Mouse (Mus musculus): ENCODE results near the gene Ccdc188.

Gene Ccdc188

DNA sequence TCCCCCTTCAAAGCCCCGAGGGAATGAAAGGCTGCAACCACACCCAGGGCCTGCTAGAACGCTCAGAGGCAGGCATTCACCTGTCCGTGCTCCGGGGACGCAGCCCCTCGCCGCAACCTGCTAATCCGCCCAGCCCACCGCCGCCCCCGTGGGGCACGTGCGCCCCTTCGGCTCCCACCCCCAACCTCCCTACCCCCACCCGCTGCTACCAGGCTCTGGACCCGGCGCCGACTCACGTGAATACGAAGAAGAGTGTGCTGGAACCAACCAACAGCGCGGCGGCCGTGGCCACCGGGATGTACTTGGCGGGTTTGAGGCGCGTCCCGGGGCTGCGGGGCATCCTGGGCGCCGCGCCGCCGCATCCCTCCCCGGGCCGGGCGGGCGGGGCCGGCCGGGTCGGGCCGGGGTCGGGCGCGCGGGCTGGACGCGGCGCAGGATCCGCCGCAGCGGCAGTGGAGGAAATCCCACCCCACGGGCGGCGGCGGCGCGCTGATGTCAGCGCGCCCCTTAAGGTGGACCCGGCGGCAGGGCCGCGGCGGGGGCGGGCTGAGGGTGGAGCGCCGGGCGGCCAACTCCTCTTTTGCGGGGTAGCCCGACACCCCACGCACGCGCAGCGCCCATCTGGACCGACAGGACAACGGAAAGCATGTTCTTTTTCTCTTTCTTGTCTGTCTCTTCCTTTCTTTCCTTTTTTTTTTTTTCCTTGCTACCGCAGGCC lies 17.2 kb downstream of the Ccdc188 start, which contains the start of gene Zdhhc8:
Gene Zdhhc8, minus strand, starts transcription at position 466 of the 718 bp plus-strand sequence.
- peak; percentile 89 to 90 for DNase-seq (ENCODE audit: low spot score in 2 of 2)

DNA sequence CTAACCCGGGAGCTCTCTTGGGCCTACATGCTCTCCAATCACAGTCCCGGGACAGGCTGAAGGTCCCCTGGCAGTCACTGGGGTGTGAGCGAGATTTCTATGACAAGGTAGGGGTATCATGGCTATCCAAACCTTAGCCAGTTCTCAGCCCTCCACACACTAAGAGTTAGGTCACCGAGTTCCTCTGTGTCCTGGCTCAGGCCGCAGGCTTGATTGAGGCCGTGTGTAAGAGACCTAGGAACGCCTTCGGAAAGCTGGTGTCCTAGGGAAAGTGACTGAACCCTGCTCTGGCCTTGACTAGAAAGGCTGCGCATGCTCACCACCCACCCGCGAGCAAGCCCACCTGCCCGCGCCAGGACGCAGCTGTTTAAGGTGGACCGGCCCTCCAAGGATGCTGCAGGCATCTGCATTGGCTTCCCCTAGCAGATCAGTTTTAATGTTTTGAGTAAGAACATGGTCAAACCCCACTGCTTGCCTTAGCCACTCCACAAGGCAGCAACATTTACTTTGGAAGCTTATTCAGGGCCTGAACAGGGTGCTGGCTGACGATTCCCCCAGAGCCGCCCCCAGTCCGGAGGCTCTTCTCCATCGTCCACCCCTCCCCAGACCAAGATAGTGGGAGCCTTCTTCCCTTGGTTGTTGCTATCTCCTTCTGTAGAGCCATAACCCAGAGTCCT lies 17.8 kb downstream of the Ccdc188 start:
- DNase-seq (ENCODE audit: low spot score in 2 of 2) = peak; percentile 86 to 87

DNA sequence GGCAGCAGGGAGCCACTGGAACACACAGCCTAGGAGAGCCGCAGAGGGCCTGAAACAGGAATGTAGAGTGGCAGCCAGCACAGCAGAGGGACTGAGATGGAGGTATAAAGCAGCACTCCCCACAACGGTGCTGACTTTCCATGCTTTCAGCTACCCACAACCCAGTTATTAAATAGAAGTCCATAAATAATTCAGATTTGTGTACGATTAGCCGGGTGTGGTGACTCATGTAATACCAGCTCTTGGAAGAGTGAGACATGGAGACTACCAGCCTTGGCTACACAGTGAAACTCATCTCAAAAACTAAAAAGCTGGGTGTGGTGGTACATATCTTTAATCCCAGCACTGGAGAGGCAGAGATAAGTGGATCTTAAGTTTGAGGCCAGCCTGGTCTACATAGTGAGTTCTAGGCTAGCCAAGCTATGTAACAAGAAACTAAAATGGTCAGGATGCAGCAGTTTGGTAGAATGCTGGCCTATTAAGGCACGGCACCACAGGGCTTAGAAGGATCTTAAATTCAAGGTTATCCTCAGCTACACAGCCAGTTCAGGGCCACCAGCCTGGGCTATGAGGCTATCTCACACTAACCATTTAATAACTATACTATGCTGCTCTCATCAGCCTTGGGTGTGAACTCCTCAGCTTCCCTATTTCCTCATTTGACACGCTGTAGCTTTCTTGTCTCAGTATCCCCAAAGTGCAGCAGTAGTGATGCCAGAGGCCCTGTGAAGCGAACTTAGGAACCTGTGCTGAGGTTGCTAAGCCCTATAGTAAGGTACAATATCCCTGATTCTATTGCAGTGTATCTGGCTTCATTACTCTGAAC lies 19.2 kb downstream of the Ccdc188 start:
- peak in 1 of 2 experiments; percentile 35 for DNase-seq (ENCODE audit: low spot score in 2 of 2)

DNA sequence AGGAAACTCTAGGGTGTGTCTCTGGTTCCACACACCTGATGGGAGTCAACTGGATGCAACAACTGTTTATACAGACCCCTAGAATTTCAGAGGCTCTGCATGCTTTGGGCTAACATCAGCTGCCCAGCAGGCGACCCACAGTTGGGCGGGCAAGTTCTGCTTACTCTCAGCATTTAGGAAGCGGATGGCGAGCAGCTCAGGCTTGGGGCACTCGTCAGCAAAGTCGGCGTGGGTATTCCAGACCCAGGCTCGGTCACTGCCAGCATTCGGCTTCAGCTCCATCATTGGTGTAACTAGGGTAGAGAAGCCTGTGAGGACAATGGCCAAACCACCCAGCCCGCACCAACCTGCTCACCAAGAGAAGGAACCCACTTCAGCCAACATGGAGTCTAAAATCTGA lies 23.9 kb downstream of the Ccdc188 start:
- peak in 1 of 2 experiments; percentile 34 for DNase-seq (ENCODE audit: low spot score in 2 of 2)

DNA sequence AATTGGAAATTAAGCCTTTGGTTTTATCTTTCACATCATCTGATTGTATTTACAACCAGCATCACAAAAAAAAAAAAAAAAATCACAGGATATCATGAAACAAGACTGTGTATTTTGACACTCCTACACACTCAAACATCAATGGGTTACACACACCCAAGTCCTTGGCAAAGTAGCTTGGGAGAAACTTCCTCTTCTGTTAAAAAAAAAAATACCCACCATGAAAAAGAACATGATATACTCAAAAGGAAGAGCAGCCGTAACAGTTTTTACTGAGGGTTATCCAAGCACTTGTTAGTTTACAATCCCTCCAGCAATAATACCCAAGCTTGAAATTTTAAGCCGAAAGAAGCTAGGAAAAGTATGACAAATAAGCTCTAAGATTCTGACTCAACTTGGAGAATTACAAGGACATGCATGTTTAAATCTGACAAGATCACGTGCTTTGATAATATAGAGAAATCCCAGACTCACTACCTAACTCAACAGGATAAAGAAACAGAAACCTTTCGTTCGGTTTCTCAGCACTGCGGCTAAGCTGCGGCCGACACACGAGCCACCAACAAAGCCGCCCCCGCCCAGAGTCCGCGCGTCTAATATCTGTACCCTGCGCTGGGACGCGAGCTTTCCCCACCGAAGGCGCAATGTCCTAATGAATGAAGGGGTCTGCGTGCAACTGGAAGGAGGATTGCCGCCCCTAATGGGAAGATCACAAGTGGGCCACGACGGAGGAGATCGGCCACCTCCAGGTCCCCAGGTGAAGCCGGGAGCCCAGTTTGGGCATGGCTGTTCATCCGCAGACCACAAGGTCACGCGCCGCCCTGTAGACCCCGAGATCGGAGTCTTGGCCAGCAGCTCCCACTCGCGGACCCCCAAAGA lies 30.1 kb downstream of the Ccdc188 start:
- no peak for DNase-seq (ENCODE audit: low spot score in 2 of 2)

DNA sequence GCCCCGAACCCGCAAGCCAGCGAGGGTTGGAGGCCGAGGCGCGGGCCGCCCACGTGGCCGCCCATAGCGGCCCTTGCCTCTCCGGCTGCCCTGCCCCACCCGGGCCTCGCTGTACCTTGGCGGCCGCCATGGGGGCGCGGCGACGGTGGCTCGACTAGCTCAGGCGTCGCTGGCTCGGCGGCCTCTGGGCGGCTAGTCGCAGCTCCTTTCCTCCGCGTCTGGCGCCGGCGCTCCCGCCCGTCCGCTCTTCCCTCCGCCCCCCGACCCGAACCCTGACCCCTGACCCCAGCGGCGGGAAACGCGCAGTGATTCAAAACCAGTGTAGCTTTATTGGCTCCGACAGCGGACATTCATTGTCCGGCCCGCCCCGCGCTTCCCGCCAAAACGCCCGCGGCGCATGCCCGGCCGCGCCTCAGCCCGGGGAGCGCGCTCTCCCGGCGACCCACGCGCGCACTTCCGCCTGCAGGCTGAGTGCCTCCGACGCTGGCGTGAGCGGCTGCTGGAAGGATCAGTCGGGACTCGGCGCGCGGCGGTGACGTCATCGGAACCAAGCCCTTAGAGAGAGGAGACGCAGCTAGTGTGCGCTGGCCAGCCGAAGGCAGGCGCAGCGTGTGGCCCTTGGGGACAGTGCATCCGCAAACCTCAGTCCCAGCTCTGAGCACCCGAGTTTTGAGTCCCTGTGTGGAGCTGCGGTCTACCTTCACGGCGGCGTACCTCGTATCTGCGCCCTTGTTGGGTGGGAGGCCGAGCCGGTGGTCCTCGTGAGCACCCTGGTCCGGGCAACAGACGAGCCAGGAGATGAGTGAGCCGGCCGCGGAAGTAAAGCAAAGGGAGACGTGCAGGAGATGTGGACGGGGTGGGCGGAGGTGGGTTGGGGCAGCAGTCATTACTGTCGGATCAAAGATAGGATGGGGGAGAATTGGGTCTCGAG lies 31.0 kb downstream of the Ccdc188 start, which contains the start of the genes Trmt2a and Ranbp1:
Gene Trmt2a, plus strand, starts transcription at position 247 of the 931 bp plus-strand sequence.
Gene Ranbp1, minus strand, starts transcription at position 300 of the 931 bp plus-strand sequence.
- DNase-seq (ENCODE audit: low spot score in 2 of 2) = peak; percentile 99 to 100

DNA sequence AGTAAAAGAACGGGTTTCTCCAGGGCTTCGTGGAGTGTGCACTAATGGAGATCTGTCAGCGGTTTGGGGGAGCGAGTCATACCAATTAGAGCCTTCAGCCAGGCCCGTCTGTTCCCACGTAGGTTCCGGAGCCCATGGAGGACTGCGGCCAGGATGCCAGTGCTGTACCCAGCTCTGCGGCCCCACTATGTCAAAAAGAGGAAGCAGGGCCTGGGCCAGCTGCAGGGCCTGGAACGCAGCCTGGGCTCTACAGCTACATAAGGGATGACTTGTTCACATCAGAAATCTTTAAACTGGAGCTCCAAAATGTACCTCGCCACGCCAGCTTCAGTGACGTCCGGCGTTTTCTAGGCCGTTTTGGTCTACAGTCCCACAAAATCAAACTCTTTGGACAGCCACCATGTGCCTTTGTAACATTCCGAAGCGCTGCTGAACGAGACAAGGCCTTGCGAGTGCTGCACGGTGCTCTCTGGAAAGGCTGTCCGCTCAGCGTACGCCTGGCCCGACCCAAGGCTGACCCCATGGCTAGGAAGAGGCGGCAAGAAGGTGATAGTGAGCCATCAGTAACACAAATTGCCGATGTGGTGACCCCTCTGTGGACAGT lies 31.8 kb downstream of the Ccdc188 start:
- DNase-seq (ENCODE audit: low spot score in 2 of 2) = peak; percentile 72 to 81

DNA sequence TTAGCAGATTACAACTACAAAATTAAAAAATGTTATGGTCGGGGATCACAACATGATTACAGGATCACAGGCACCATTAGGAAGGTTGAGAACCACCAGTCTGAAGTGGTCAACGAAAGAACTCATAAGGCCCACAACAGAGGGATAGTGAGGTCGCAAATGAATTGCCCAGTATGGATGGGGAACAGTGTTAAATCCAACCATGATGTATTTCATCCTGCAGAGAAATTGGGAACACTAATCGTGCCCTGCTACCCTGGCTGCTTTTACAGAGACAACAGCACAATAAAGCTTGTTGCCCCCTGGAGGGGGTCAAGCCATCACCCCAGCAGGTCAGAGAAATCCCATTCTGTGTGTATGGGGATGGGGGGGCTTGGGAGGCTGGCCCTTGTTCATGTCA lies 32.6 kb downstream of the Ccdc188 start:
- DNase-seq (ENCODE audit: low spot score in 2 of 2) = peak in 1 of 2 experiments; percentile 30

DNA sequence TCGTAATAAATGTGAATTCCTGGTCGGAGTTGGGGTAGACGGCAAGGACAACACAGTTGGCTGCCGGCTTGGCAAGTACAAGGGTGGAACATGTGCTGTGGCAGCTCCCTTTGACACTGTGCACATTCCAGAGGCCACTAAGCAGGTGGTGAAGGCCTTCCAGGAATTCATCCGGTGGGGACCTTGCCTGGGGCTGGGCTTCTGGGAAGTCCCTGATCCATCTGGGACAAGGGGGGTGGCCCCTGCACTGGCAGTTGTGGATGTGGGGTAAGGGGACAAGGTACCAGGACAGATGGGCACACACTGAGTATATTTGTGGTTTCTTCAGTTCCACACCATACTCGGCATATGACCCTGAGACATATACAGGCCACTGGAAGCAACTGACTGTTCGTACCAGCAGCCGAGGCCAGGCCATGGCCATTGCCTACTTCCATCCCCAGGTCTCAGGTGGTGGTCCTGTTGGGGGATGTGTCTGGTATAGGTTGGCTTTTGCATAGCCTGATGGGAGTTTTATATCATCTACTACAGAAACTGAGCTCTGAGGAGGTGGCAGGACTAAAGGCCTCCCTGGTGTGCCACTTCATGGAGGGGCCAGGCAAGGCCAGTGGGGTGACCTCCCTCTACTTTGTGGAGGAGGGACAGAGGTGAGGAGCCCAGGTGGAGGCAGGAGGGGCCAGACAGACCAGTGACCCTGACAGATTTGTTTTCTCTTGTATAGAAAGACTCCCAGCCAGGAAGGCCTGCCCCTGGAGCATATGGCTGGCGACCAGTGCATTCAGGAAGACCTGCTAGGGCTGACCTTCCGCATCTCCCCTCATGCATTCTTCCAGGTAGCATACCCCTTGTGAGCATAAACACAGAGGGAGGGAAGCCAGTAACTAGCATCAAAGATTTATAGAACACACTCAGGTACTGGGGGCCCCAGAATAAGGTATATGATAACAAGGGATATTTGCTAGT lies 33.4 kb downstream of the Ccdc188 start:
- peak in 1 of 2 experiments; percentile 40 for DNase-seq (ENCODE audit: low spot score in 2 of 2)

DNA sequence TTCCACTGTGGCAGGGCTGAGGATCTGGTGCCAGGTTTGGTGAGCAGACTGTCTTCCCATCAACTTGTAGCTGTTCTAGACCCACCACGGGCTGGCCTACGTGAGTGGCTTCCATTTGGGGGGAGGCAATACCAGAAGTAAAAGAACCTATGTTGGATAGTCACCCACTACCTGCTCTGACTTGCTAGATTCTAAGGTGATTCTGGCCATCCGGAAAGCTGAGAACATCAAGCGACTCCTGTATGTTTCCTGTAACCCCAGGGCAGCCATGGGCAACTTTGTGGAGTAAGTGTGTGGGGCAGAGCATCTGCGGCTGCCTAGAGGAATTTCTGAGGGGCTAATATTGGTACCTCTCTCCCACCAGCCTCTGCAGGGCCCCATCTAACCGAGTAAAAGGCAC lies 35.1 kb downstream of the Ccdc188 start:
- DNase-seq (ENCODE audit: low spot score in 2 of 2) = no peak

DNA sequence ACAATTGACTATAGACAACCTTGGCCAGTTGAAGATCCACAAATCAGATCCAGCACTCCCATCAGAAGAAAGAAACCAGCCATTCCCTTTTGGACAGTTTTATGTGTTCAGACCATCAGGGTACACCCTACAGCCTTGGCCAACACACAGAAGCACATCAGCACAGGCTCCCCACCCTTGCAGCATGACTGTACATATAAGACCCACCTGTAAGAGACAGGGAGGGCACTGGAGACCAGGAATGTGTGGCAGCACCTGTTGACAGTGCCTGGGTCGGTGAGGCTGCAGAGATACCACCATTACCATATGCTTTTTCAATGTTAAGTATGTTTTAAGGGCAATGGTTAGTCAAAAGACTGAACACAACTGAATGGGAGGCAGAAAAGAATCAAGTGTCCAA lies 36.2 kb downstream of the Ccdc188 start:
- DNase-seq (ENCODE audit: low spot score in 2 of 2) = peak in 1 of 2 experiments; percentile 25

DNA sequence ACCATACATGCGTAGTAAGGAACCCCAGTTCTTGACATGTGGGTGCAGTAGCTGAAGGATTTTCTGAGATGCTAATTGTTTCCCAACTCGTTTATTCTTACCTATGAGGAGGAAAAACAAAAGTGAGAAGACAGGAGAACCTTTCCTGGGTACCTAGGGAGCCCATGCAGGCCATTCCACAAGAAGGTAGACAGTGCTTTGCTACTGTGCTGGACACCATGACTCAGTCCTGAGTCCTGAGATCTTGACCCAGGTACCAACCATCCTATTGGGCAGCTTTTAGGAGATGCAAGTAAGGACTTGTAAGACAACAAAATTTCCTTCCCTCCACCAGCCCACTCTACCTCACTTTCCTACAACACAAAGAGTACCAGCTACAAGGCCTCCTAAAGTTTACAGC lies 40.5 kb downstream of the Ccdc188 start, which contains the start of gene Gm49776:
Gene Gm49776, minus strand, starts transcription at position 101 of the 400 bp plus-strand sequence.
- no peak for DNase-seq (ENCODE audit: low spot score in 2 of 2)

DNA sequence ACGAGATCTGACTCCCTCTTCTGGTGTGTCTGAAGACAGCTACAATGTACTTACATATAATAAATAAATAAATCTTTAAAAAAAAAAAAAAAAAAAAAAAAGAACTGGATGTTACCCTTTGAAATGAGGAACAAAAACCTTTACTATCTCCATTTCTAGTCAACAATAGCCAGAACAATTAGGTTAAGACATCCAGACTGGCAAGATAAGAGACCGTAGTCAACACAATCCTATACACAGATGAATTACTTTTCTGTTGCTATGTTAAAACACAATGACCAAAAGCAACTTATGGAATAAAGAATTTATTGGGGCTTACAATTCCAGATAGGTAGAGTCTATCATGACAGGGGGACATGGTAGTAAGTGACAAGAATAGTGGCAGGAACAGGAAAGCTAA lies 47.3 kb downstream of the Ccdc188 start:
- DNase-seq (ENCODE audit: low spot score in 2 of 2) = no peak

DNA sequence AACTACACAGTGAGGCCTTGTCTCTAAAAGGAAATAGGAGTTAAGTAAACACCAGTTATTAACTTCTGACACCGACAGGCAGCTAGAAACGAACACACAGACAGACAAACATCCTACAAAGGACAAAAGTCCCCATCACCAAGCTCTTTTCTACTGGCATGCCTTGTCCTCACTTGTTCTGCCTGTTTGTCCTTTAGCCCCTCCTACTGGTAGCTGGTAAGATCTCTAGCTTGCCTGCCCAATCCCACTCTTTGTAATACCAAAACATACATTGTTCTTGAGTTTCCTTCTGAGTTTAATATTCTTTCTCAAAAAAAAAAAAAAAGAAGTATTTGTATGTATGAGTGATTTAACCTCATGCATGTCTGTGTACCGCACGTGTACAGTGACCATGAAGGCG lies 50.5 kb downstream of the Ccdc188 start:
- DNase-seq (ENCODE audit: low spot score in 2 of 2) = no peak
